Mouse (Mus musculus) granulocyte monocyte progenitor cell, adult 5-6 weeks (primary cell): ENCODE measurements at regions not wholly inside any gene's neighbourhood (a gene's known extent, or its start where the extent isn't known, plus 50 kb on each side); places are given as distances from the start of the nearest gene placed in this dataset.

Experiments
- ATAC-seq: replicated peaks from 2 replicates; pipeline ENCODE4 v1.8.0; 2016; ENCODE audit warnings: mild to moderate bottlenecking, moderate TSS enrichment, inconsistent platforms; ENCODE audit not compliant: poor library complexity, severe bottlenecking

DNA sequence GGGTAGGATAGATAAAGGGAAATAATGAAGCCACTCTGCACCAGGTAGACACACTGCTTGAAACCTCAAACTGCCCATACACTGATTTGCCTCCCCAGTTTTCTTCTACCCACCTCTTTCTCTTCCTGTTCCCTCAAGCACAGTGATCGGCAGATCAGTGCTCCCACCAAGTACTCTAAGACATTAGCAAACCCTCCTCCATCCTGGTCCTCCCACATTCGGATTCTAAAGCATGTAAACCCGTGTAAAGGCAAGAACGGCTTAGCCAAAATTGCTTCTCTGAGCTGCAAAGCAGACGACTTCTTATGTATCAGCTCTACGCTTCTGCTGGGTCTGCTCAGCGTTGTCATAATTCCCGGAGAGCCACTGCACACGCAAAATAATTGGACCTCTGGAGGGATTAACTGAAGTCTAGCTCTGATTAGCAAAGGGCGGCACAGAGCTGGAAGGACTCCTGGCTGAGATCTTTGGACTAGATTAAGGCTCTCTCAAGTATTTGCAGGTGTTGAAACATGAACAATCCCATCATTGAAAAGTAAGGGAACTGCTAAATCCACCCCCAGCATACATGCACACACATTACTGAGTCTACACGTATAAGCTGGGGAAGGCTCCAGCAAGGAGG lies 67.2 kb downstream of the Mtx3 start:
- no peak for ATAC-seq

DNA sequence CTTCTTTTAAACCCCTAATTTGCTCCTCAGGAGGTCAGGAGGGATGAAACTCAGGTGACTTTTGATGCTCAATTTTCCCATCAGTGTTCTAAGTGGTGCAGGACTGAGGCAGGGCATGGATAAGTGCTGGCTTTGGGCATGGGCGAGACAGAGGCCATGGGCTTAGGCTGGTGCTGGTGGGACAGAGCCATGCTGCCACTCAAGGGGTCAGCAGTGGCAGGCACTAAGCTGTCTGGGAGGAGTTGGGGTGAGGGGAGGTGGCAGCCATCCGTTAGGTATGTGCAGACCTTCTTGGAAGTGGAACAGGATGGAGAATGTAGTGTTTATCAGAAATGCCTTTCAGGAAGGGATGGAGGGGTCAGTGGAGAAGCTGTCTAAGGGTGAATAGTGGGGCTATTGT lies 68.1 kb downstream of the Mtx3 start:
- no peak for ATAC-seq

DNA sequence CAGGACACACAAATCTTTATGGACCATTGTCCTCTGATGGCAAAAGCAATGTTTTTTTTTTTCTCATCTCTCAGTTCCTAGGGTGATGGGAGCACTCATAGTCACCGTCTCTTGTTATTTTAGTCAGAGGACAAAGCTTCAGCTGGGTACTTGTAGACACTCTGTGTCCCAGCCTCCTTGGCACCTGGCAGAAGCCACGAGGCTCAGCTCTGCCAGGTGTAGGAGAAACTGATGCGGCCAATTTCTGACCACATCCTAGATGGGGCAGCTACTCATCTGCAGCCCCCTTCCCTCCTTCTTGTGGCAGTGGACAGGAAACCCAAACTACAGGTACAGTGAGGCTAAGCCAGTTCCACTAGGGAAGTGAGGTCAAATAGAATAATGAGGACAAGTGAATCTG lies 70.1 kb downstream of the Mtx3 start:
- no peak for ATAC-seq

DNA sequence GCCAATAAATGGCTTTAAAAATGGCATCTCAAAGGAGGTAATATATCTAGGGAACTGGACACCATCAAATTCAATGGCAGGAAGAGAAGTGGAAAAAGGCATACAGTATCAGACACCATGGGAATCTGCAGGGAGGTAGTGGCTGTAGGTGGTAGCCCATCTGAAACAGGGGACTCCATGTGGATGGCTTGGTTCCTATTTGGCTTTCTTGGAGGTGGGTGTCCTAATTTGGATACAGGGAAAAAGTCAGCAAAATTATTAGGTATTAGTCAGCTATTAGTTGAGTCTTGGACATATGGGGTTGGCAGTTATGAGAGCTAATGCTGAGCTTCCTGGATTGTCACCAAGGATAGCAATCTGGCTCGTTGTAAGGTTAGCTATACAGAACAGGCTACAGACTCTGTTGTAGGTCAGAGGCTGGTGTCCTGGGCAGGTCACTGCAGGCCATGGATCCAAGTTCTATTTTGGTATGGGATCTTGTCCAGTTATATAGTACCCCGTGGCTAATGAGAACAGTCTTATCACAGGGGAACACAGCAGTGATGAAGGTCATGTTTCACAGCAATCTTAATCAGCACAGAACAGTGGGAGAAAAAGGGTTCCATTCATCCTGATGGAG lies 70.8 kb downstream of the Mtx3 start:
- no peak for ATAC-seq

DNA sequence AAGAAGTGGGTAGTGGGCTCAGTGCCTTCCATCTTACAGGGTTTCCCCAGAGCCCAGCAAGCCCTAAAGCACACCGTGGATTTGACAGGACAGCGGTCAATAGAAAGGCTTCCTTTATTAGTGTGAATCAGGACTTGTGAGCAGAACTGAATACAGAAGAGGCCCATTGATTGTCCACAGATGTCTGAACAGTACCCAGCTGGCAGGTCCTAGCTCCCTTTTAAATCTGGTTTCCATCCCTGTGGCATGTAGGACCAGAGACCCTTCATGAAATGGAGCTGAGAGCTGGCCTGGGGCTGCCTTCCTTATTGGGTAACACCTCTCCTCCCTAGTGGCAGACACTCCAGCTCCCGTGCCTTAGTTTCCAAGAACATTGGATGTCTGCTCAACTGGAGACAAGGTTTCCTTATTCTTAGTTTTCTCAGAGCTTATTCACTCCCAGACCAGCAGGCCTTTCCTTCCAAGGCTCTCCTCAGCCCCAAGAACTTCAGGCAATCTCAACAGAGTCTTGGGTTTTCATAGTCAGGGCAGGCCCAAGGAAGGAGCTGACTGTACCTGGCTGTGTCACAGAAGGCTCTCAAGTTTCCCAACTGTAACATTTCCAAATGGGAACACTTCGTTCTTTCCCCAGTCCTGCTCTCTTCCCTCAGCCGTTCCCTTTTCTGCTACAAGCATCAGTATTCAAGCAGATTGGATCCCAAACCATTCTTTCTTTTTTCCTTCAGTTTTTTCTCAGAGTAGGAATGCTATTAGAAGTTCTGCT lies 71.6 kb downstream of the Mtx3 start:
- no peak for ATAC-seq

DNA sequence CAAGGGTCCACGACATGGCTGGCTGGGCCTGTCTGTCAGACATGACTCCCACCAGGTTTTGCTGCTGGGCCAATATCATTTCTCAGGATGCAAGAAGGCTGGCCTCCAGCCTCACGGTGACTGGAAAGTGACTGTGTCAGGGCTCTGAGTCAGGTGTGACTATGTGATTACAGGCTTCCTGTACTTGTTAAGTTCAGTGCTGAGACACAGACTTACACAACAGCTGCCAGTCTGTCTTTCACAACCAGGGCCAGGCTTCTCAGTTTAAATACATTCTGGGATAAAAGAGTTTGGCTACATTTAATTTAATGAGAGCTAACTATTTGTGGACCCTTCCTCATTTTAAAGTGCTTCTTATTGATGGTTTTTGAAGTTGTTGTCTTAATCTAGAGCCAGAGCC lies 75.3 kb downstream of the Mtx3 start:
- peak; percentile 70 for ATAC-seq

DNA sequence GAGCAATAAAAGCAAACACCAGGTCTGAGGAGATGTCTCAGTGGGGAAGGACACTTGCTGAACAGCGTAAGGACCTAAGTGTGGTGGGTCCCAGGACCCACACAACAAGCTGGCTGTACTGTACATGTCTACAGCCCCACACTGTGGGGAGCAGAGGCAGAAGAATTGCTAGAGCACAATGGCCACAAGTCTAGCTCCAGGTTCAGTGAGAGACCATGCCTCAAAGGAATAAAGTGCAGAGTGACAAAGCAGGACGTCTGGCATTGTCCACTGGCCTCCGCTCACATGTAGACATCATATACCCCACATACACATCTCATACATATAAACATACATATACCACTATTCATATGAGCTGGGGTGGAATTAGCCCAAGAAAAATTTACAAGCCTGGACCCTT lies 77.4 kb downstream of the Mtx3 start:
- ATAC-seq, result no peak

DNA sequence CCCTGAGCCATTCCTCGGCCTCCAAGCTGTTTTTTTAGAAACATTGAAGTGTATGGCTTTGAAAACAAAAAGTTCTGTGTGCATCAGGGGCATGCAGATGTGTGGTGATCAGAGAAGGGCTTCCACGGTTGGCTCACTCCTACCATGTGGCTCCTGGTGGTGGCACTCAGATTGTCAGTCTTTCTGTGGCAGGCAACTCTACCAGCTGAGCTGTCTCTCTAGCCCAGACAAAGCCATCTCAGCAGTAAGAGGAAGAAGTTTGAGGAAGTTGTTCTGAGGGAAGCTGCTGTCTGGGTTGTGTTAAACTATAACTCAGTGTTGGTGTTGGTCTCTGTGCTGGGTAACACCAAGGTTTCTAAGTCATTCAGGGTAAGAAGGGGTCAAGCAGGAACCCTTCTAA lies 78.9 kb downstream of the Mtx3 start:
- ATAC-seq, result peak; percentile 91

DNA sequence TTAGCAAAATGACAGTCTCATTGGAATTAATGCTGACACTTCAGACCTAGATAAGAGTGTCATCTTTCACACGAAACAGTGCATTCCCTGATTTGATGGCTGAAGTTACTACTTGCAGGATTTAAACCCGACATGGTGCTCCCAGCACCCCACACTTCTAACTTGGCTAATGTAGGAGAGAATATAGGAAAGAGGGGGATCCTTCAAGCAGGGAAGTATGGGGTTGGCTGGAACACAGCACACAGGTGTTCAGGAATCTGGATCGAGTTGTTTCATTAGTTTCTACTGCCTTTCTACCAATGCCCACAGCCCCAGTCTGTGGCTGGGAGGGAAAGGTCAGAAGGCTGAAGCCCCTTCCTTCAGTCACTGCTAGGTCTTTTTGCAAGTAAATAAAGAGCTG lies 79.5 kb downstream of the Mtx3 start:
- ATAC-seq, result no peak

DNA sequence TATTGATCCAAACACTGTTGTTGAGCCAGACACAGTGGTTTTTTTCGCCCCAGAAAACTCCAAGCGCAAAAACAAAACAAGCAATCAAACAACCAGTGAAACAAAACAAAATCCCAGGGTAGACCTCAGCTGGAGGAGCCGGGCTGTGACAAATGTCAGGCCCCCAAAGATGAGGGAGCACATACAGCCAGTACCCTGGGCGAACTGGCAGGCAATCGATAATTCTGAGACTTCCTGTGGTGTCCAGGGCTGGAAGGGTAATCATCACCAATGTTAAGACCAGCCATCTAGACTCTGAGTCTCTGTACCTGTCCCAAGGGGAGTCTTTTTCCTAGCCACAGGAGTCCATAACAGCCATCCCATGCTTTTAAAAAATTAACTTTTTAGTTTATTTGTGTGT lies 80.6 kb downstream of the Mtx3 start:
- ATAC-seq, result no peak

DNA sequence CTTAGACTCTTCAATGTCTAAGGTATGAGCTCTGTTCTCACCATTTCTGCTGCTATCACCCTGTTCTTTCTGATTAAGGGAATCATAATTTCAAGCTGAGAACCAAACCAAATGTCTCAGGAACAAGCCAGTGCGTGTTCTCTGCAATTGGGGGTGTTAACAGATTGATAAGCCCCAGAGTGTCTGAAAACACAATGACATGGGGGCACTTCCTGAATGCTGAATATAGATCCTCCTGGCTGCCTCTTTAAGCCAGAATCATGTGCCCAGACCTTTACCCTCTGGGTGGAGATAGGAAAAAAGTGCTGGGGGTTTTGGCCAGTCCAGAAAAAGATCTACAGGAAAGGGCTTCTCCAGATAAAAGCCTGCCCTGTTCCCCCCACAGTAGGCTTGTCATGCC lies 84.0 kb downstream of the Mtx3 start:
- ATAC-seq, result no peak

DNA sequence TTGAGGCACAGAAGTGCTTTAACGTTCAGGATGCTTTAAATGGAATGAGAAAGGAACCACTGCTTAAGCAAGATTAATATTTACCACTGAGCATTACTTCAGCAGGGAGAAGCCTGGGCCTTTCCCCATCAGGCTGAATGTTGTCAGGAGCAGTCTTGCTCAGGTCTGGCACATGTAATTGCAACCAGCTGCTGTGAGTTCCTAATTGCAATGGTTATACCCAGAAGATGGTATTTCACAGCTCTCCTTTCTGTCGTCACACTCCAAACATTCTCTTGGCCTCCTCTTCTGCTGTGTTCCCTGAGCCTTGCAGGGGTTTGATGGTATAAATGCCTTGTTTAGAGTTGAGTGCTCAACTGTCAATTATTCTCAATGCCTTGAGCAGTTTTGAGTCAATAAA lies 87.1 kb downstream of the Mtx3 start:
- no peak for ATAC-seq

DNA sequence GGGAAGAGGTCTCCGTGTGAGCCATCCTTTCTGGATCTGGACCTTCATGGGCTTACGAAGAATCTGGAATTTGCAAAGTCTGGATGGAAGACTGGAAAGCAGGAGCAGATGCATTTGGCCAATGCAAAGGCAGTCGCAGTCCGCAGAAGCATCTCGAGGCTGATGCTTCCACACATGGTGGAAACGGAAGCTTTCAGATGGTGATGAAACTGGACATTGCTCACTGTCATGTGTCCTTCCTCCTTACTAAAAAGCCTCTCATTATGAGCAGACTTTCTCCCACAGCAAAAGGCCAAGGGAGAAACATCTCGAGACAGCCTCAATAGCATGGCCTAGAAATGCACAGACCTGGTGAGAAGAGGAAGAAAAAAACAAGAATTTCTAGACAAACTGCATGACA lies 94.5 kb downstream of the Mtx3 start:
- peak; percentile 57 for ATAC-seq

DNA sequence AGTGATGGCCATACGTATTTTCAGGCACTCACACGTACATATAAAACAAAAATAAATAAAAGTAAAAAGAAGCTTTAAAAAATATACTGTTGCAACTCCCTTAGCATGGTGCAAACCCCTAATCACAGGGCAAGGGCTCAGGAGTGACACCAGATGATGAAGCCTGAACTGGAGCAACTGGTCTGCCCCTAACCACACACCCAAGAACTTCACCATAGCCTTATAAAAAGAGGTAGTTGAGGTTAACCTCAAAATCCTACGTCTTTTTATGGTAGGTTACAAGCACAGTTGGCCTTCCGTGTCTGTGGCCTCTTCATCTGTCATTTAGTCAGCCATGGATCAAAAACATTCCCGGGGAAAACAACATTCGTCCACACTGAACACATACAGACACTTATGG lies 96.0 kb downstream of the Mtx3 start:
- peak; percentile 97 for ATAC-seq

DNA sequence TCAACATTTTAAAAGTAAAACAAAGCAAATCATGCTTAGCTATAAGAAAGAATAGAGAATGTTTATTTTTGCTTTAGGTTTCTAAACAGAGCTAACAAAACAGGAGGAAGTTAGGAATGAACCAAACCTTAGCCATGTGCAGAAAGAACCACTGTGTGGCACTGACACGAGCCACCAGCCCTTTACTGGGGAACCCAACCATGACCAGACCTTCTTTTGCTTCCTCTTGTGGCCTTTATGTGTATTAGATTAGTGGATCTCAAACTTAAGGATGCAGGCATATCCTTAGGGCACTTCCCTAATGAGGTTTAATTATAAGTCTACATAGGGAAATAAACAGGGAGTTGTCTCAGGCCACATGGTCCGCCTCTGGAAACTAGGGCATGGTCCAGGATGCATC lies 104.0 kb downstream of the Mtx3 start:
- peak; percentile 40 for ATAC-seq

DNA sequence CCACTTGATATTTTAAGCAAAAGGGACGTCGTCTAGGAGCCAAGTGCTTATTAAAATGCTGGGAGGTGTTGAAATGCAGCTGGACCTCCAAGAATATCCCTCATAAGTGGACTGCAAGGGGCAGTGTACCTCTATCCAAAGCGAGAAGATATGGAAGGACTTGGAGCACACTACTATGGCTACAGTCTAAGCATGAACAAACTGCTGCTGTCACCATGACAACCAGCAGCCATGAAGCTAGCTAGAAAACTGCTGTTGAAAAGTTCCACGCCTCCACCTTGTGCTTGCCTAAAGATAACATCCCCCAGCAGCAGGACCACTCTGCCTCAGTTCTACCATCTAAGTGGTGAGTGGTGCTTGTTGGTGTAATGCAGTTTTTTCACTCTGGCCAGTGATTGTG lies 115.5 kb downstream of the Mtx3 start:
- no peak for ATAC-seq

DNA sequence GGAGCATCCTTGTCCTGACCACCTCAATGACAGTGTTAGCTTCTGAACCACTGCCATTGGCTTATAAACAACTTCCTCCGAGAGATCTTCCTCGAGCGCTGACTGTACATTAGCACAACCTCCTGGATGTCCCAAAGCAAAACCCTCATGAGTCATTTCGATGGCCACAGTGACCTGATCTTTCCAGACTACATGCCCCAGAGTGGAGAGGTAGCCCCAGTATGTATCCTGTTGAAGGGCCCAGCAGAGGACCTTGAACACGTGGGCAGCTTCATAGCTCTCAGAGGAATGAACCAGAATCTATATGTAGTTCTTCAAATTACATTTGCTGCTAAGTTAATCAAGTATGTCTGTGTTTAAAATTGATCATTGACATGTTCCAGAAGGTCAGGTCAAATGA lies 118.1 kb downstream of the Mtx3 start:
- ATAC-seq, result no peak

DNA sequence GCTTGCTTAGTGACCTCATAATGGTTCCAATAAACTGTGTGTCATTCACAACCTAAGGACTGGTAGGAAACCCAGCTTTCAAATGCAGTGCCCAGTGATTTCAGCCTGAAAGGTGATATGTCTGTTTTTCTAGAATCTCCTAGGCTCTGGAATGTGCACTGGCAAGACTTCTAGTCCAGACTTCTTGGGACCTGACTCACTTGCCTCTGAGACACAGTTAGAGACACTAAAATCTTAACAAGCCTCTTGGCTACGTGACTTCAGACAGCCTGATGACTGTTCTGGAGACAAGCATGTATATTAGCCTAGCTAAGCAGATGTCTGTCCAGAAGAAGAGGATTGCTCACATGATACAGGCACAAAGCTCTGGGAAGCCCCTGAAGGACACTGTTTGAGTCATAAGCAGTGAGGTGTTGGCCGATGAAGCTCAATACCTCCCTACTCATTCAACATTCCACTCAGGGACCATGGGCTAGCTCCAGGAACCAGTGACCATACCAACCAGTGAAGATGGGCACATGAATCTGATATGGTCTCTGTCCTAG lies 118.9 kb downstream of the Mtx3 start:
- ATAC-seq, result peak; percentile 2; the same call in 1 of the 2 replicates

DNA sequence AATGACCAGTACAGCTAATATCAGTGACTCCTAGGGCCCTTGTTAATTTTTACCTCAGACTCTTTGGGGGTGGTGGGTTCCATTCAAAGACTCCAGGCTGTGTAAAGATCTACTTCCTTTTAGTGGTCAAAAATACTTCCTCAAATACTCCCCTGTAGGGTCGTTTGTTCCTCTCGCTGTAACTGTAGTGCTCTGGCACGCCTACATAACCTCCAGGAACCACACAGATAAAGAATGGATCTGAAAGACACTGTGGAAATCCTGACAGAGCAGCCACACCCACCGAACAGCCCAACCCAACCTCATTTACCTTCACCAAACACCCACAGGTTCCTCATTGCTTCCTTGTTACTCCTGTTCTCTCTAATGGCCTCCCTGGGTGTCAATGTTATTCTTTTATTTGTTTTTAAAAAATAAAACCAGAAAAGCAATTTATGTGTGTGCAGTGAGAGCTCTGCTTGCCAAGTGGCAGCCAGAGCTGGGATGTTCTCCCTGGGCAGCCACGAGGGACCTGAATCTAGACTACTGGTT lies 119.7 kb downstream of the Mtx3 start:
- ATAC-seq, result peak; percentile 99

DNA sequence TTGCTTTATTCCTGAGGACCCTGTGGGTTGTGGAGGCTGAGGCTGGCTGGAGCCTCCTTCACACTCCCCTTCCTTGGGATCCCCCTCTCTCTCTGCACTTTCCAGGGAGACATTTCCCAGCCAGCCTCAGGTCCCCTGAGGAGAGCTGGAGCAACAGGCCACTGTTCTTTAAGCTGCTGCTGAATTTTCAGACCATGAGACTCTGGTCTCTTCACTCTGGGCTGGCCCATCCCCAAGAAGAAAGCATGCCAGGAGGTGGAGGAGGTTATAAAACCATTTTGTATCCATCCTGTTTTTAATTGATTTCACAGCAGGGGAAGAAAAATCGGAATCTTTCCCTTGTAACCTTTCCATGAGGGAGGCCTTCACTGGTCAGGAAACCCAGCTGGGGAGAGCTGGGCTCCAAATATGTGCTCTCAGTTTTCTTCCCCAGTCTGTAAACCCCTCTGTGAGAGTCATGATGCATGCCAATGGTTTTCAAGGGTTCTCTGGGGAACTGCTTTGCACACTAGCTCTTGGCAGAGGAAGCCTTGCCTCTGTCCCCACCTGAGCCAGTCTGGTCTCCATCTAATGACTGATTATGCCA lies 122.6 kb downstream of the Mtx3 start:
- ATAC-seq, result no peak

DNA sequence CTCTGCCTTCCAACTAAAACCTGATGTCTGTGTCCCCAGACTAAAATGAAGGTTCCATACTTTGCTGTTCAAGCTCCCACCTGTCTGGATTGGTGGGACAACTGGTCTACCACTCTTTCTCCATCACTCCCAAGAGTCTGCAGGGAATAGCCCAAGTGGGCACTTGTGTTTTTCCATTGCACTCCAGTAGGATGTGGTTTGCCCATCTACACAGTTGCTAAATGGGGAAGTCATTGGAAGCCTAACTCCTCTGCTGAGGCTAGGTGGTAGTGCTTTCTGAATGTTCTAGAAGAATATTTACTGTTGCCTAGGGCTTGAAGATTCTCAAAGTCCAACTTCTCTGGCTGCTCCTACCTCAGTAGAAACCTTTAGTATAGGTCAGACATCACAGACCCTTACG lies 125.0 kb downstream of the Mtx3 start:
- ATAC-seq, result peak; percentile 73
